Mouse (Mus musculus) bone marrow macrophage, adult 2 months (primary cell): ENCODE measurements around the gene Rpn1.

Experiments used
- CTCF ChIP-seq: IDR thresholded peaks from 2 replicates; pipeline ENCODE4 v1.5.1; 2012; ENCODE audit warnings: low read depth, mild to moderate bottlenecking, low read length, moderate library complexity
- POLR2A ChIP-seq: IDR thresholded peaks from 2 replicates; pipeline ENCODE4 v1.6.1; 2012; ENCODE audit warnings: mild to moderate bottlenecking, low read depth, low read length, borderline replicate concordance

DNA sequence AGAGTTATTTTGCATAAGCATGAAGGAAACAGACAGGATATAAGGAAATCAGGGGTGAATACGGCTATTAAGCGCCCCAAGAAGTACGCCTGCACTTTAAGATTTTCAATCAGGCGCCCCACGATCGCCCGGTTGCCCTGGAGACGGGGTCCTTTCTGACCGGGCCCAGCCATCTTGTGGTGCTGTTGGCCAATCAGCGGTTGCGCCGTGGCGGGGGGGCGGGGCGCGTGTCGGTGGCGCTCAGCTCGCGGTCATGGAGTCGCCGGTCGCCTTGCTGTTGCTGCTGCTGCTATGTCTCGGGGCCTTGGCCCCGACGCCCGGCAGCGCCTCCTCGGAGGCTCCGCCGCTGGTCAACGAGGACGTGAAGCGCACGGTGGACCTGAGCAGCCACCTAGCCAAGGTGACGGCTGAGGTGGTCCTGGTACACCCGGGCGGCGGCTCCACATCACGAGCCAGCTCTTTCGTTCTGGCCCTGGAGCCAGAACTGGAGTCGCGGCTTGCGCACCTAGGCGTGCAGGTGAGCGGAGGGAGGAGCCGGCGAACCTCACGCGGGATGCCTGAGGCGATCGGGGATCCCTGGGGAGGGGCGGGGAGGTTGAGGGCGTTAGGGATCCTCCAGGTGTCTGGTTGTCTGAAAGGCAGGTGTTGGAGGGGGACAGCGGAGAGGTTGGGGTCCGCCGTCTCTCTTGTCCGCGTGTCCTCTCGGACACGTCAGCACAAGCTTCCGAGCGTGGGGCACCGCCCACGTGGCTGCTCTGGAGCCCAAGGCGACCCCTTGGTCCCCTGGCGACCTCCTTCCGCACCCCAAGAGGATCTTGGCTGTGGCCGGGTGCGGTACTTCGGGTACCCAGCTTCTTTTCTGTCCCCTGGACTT lies at the start of gene Rpn1:
- TF ChIP-seq POLR2A (no peak), CTCF (no peak)
